Mouse (Mus musculus): ENCODE data around the gene Tdrd7. TPM values are rescaled to one million over a fixed set of nuclear protein-coding genes. Genes with fewer than 3 reads are reported as not detected.

The Tdrd7 gene
- polyA plus RNA-seq, 1 experiment from 2014 or later = 15.1 TPM

- Histone ChIP-seq H3K27ac (no peak overlapping the region), H3K9me3 (no peaks in the 10 kb centered on the region), H3K4me3 (no peak overlapping the region), H3K27me3 (ENCODE audit: insufficient read depth, poor library complexity, severe bottlenecking) (no peaks in the 10 kb centered on the region), H3K4me1 (0 out of 2 replicates have a peak, but pooled peaks cover 4% of the 10 kb centered on the region), H3K36me3 (no peaks in the 10 kb centered on the region)
- WGBS = 87% methylated on average over 4 of the region's 4 CpGs
- peak; percentile 60 for DNase-seq (ENCODE audit: low spot score)
These were observed 8.4 kb upstream of the Tdrd7 start for GRCm38 (mm10) chr4:45956706-45957105.

- WGBS = 15% methylated on average over 13 of the region's 13 CpGs
- H3K4me1 ChIP-seq = peaks cover 54% of the 10 kb centered on the region
- H3K27me3 ChIP-seq (ENCODE audit: insufficient read depth, poor library complexity, severe bottlenecking) = no peaks in the 10 kb centered on the region
- no peaks in the 10 kb centered on the region for H3K9me3 ChIP-seq
- H3K4me3 ChIP-seq = peak overlapping the region; percentile 47
- peak; percentile 74 for DNase-seq (ENCODE audit: low spot score)
- no peaks in the 10 kb centered on the region for H3K36me3 ChIP-seq
- H3K27ac ChIP-seq = peak overlapping the region; percentile 75
These were observed 758 bp downstream of the Tdrd7 start for GRCm38 (mm10) chr4:45965737-45966447.

GRCm38 (mm10) chr4:45966716-45967115, 1.6 kb downstream of the Tdrd7 start:
- H3K4me3 ChIP-seq = peak overlapping the region; percentile 4; the same call in 1 of the 2 replicates
- H3K27me3 ChIP-seq (ENCODE audit: insufficient read depth, poor library complexity, severe bottlenecking) = no peaks in the 10 kb centered on the region
- peak overlapping the region; percentile 88 for H3K27ac ChIP-seq
- H3K36me3 ChIP-seq = no peaks in the 10 kb centered on the region
- H3K9me3 ChIP-seq = no peaks in the 10 kb centered on the region
- H3K4me1 ChIP-seq = peaks cover 54% of the 10 kb centered on the region
- 4% methylated on average over 6 of the region's 6 CpGs for WGBS
- peak; percentile 70 for DNase-seq (ENCODE audit: low spot score)

GRCm38 (mm10) chr4:45967479-45968341, 2.6 kb downstream of the Tdrd7 start:
- Histone ChIP-seq H3K9me3 (no peaks in the 10 kb centered on the region), H3K27ac (peak overlapping the region; percentile 88), H3K27me3 (ENCODE audit: insufficient read depth, poor library complexity, severe bottlenecking) (0 out of 2 replicates have a peak, but pooled peaks cover under 1% of the 10 kb centered on the region), H3K36me3 (no peaks in the 10 kb centered on the region), H3K4me1 (peaks cover 57% of the 10 kb centered on the region), H3K4me3 (no peak overlapping the region)
- peak; percentile 58 for DNase-seq (ENCODE audit: low spot score)
- 39% methylated on average over 9 of the region's 9 CpGs for WGBS

GRCm38 (mm10) chr4:45969051-45969450, 3.9 kb downstream of the Tdrd7 start:
- Histone ChIP-seq H3K27ac (no peak overlapping the region), H3K9me3 (no peaks in the 10 kb centered on the region), H3K36me3 (no peaks in the 10 kb centered on the region), H3K27me3 (ENCODE audit: insufficient read depth, poor library complexity, severe bottlenecking) (peaks cover 9% of the 10 kb centered on the region; the same call in 1 of the 2 replicates), H3K4me3 (no peak overlapping the region), H3K4me1 (peaks cover 61% of the 10 kb centered on the region)
- DNase-seq (ENCODE audit: low spot score) = peak; percentile 31
- 67% methylated on average over 2 of the region's 2 CpGs for WGBS

- Histone ChIP-seq H3K27ac (no peak overlapping the region), H3K27me3 (ENCODE audit: insufficient read depth, poor library complexity, severe bottlenecking) (peaks cover 9% of the 10 kb centered on the region; the same call in 1 of the 2 replicates), H3K9me3 (no peaks in the 10 kb centered on the region), H3K4me3 (no peak overlapping the region), H3K36me3 (no peaks in the 10 kb centered on the region), H3K4me1 (peaks cover 56% of the 10 kb centered on the region)
- no peak for DNase-seq (ENCODE audit: low spot score)
- 68% methylated on average over 7 of the region's 7 CpGs for WGBS
These were observed 5.0 kb downstream of the Tdrd7 start for GRCm38 (mm10) chr4:45970048-45970560.

- Histone ChIP-seq H3K4me3 (peak overlapping the region; percentile 92), H3K4me1 (peaks cover 39% of the 10 kb centered on the region)
- WGBS = 3% methylated on average over 51 of the region's 51 CpGs
These were observed 6.8 kb downstream of the Tdrd7 start for GRCm38 (mm10) chr4:45971806-45972447.

GRCm38 (mm10) chr4:45972448-45972854, 7.3 kb downstream of the Tdrd7 start:
- WGBS = under 1% methylated on average over 53 of the region's 53 CpGs
- Histone ChIP-seq H3K4me3 (peak overlapping the region; percentile 92), H3K27ac (peak overlapping the region; percentile 91), H3K9me3 (no peaks in the 10 kb centered on the region), H3K4me1 (peaks cover 33% of the 10 kb centered on the region), H3K27me3 (ENCODE audit: insufficient read depth, poor library complexity, severe bottlenecking) (peaks cover 9% of the 10 kb centered on the region; the same call in 1 of the 2 replicates), H3K36me3 (no peaks in the 10 kb centered on the region)
- peak; percentile 79 for DNase-seq (ENCODE audit: low spot score)

More at GRCm38 (mm10) chr4:45971806-45972447, 6.8 kb downstream of the Tdrd7 start:
- Histone ChIP-seq H3K27ac (peak overlapping the region; percentile 91), H3K9me3 (no peaks in the 10 kb centered on the region), H3K36me3 (no peaks in the 10 kb centered on the region), H3K27me3 (ENCODE audit: insufficient read depth, poor library complexity, severe bottlenecking) (peaks cover 9% of the 10 kb centered on the region; the same call in 1 of the 2 replicates)
- DNase-seq (ENCODE audit: low spot score) = peak; percentile 98

GRCm38 (mm10) chr4:45972951-45973350, 7.8 kb downstream of the Tdrd7 start:
- Histone ChIP-seq H3K27me3 (ENCODE audit: insufficient read depth, poor library complexity, severe bottlenecking) (peaks cover 9% of the 10 kb centered on the region; the same call in 1 of the 2 replicates), H3K36me3 (no peaks in the 10 kb centered on the region), H3K9me3 (no peaks in the 10 kb centered on the region), H3K4me3 (peak overlapping the region; percentile 92), H3K27ac (peak overlapping the region; percentile 91; the same call in 1 of the 2 replicates), H3K4me1 (peaks cover 28% of the 10 kb centered on the region)
- no peak for DNase-seq (ENCODE audit: low spot score)
- 37% methylated on average over 9 of the region's 9 CpGs for WGBS

- no peak overlapping the region for H3K27ac ChIP-seq
- H3K27me3 ChIP-seq (ENCODE audit: insufficient read depth, poor library complexity, severe bottlenecking) = peaks cover 21% of the 10 kb centered on the region
- DNase-seq (ENCODE audit: low spot score) = no peak
- H3K36me3 ChIP-seq = no peaks in the 10 kb centered on the region
- H3K4me1 ChIP-seq = peaks cover 13% of the 10 kb centered on the region
- no peak overlapping the region for H3K4me3 ChIP-seq
- WGBS = 81% methylated on average over 6 of the region's 6 CpGs
- no peaks in the 10 kb centered on the region for H3K9me3 ChIP-seq
These were observed 12.0 kb downstream of the Tdrd7 start for GRCm38 (mm10) chr4:45976931-45977667.

- Histone ChIP-seq H3K4me1 (0 out of 2 replicates have a peak, but pooled peaks cover 3% of the 10 kb centered on the region), H3K36me3 (no peaks in the 10 kb centered on the region), H3K27ac (no peak overlapping the region), H3K9me3 (no peaks in the 10 kb centered on the region), H3K27me3 (ENCODE audit: insufficient read depth, poor library complexity, severe bottlenecking) (peaks cover 12% of the 10 kb centered on the region), H3K4me3 (no peak overlapping the region)
- DNase-seq (ENCODE audit: low spot score) = no peak
- WGBS = 50% methylated on average over 2 of the region's 2 CpGs
These were observed 14.8 kb downstream of the Tdrd7 start for GRCm38 (mm10) chr4:45979916-45980315.

- no peak for DNase-seq (ENCODE audit: low spot score)
- Histone ChIP-seq H3K4me1 (0 out of 2 replicates have a peak, but pooled peaks cover 3% of the 10 kb centered on the region), H3K4me3 (no peak overlapping the region), H3K36me3 (no peaks in the 10 kb centered on the region), H3K27me3 (ENCODE audit: insufficient read depth, poor library complexity, severe bottlenecking) (peaks cover 12% of the 10 kb centered on the region), H3K9me3 (no peaks in the 10 kb centered on the region), H3K27ac (no peak overlapping the region)
These were observed 15.9 kb downstream of the Tdrd7 start for GRCm38 (mm10) chr4:45981054-45981453.
